Mouse (Mus musculus) T-helper 17 cell (primary cell): ENCODE measurements at regions not wholly inside any gene's neighbourhood (a gene's known extent, or its start where the extent isn't known, plus 50 kb on each side); places are given as distances from the start of the nearest gene placed in this dataset.

ENCODE experiments used
- in situ Hi-C, 2 experiments: fragments of 300-600 bp; cut with MboI, MseI; formaldehyde crosslinking; loops; 1 replicate in 1 of 2; 2 replicates in 1 of 2; pipeline ENCODE4 v1.15.1; 2025; ENCODE audit warnings: high pct_unique_total_duplicates in 2 of 2

DNA sequence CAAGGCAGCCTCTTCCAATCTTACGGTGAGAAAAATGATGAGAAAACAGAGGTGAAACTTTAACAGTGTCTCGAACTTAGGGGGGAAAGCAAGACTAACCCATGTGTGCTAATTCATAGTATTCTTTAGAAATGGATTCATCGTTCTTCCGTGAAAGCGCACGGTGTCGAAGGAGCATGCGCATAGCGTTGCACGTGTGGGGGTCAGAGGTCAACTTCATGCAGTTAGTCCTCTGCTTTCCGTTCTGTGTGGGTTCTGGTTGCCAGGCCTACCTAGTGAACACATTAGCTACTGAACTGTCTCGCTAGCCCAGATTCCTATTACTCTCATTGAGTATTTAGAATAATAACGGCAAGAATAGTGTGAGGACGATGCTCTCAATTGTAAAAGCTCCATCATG, 74.7 kb upstream of the Kcnk2 start:
- in situ Hi-C loops, result no loop called here

GRCm38 (mm10) chr1:189473071-189473470, 71.0 kb upstream of the Kcnk2 start:
- in situ Hi-C loops, result no loop called here

GRCm38 (mm10) chr1:189458421-189458820, 56.3 kb upstream of the Kcnk2 start:
- in situ Hi-C loops, result no loop called here
